Mouse (Mus musculus) intestine, embryonic 16.5 days (tissue): ENCODE data around the gene Tpra1. TPM values are rescaled to one million over a fixed set of nuclear protein-coding genes. Genes with fewer than 3 reads are reported as not detected.
A peak's percentile ranks its signal among the peaks of the same experiment; 100 is the strongest.

ENCODE experiments used
- ATAC-seq: fragments of 200-750 bp; cut with Nextera tagmentation; 2 replicates; pipeline ENCODE4 v1.8.0; 2017; ENCODE audit warnings: moderate TSS enrichment, moderate library complexity
- H3K27ac ChIP-seq: fragments of 300-500 bp; sonication (generic); 2 replicates; pipeline ENCODE4 v1.5.1; 2014; ENCODE audit warnings: mild to moderate bottlenecking, low read length
- H3K27me3 ChIP-seq: fragments of 300-500 bp; sonication (generic); replicated peaks from 2 replicates; pipeline ENCODE4 v1.6.1; 2014; ENCODE audit warnings: low read length, control low read depth, mixed read lengths; ENCODE audit not compliant: control insufficient read depth, insufficient read depth
- H3K36me3 ChIP-seq: fragments of 300-500 bp; sonication (generic); 2 replicates; pipeline ENCODE4 v1.6.1; 2014; ENCODE audit warnings: low read length, control low read depth; ENCODE audit not compliant: control insufficient read depth, insufficient read depth
- H3K4me1 ChIP-seq: fragments of 300-500 bp; sonication (generic); 2 replicates; pipeline ENCODE4 v1.6.1; 2014; ENCODE audit warnings: low read length, control low read depth, mixed read lengths; ENCODE audit not compliant: control insufficient read depth, insufficient read depth
- H3K4me2 ChIP-seq: fragments of 300-500 bp; sonication (generic); 2 replicates; pipeline ENCODE4 v1.6.1; 2014; ENCODE audit warnings: low read depth, low read length, control low read depth
- H3K4me3 ChIP-seq: fragments of 300-500 bp; sonication (generic); 2 replicates; pipeline ENCODE4 v1.5.1; 2014; ENCODE audit warnings: mild to moderate bottlenecking, low read length
- H3K9ac ChIP-seq: fragments of 300-500 bp; sonication (generic); 2 replicates; pipeline ENCODE4 v1.6.1; 2014; ENCODE audit warnings: low read depth, low read length
- H3K9me3 ChIP-seq: fragments of 300-500 bp; sonication (generic); 2 replicates; pipeline ENCODE4 v1.6.1; 2016; ENCODE audit warnings: low read length, control low read depth; ENCODE audit not compliant: control insufficient read depth
- WGBS: fragments of 180-500 bp; shearing (Covaris S2); extraction: QIAGEN DNeasy Blood & Tissue Kit; methylation state at CpG from one replicate; pipeline ENCODE4 v1.1.7; 2014; 5-methylcytosine and 5-hydroxymethylcytosine counted together
- polyA plus RNA-seq: library from polyadenylated mRNA; unstranded; fragments of >200 nt; fragmentation: Nextera tagmentation; extraction: Ambion mirVana; gene quantifications from 2 replicates; pipeline ENCODE4 v1.2.1, GENCODE M21; 2015

Tpra1 gene
- polyA plus RNA-seq, 1 experiment from 2014 or later, result 73.7 TPM

DNA sequence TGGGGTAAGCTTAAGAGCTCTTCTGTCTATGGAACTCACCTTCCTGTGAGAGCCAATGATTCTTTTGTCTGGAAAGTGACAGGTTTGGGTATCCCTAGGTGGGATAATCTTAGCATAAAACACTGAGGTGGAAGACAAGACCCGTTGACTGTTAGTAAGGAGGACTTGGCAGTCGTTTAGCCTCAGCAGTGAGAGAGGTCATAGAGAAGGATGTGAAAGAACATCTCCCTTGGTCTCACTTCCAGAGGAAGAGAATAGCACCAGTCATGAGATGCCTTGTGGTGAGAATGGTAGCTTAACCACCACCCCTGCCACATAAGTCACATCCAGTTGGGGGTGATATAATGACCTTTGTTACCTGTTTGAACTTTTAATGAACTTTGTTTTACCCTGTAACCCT is 54.7 kb downstream of the Tpra1 start:
- H3K27ac ChIP-seq, result no peak overlapping the region
- H3K36me3 ChIP-seq, result no peaks in the 10 kb centered on the region
- H3K27me3 ChIP-seq, result no peaks in the 10 kb centered on the region
- WGBS, result 84% methylated on average over 2 of the region's 2 CpGs
- no peak overlapping the region for H3K4me2 ChIP-seq
- H3K4me3 ChIP-seq, result no peak overlapping the region
- no peak overlapping the region for H3K9ac ChIP-seq
- no peaks in the 10 kb centered on the region for H3K9me3 ChIP-seq
- no peak for ATAC-seq
- peaks cover 4% of the 10 kb centered on the region; the same call in 1 of the 2 replicates for H3K4me1 ChIP-seq

DNA sequence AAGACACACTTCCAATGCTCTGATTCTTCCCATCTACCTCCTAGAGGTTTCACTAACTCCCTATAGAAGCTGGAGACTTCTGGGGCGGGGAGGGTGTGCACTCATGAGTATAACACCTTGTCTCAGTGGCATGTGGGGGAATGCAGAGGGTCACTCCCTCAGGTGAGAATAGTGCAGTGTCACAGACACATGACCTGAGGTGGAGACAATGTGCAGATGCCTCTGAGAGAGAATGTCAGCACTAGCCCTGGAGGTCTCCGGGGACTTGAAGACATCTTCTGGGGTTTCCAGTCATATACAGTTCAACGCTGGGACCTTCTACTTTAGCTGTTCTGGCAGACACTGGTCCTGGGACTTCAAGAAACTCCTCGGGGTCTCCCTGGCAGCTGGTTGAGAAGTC is 55.3 kb downstream of the Tpra1 start:
- 83% methylated on average over 4 of the region's 4 CpGs for WGBS
- H3K4me3 ChIP-seq, result no peak overlapping the region
- no peak overlapping the region for H3K27ac ChIP-seq
- no peaks in the 10 kb centered on the region for H3K27me3 ChIP-seq
- no peak overlapping the region for H3K4me2 ChIP-seq
- ATAC-seq, result no peak
- H3K9ac ChIP-seq, result no peak overlapping the region
- H3K4me1 ChIP-seq, result peaks cover 4% of the 10 kb centered on the region; the same call in 1 of the 2 replicates
- H3K9me3 ChIP-seq, result no peaks in the 10 kb centered on the region
- no peaks in the 10 kb centered on the region for H3K36me3 ChIP-seq

DNA sequence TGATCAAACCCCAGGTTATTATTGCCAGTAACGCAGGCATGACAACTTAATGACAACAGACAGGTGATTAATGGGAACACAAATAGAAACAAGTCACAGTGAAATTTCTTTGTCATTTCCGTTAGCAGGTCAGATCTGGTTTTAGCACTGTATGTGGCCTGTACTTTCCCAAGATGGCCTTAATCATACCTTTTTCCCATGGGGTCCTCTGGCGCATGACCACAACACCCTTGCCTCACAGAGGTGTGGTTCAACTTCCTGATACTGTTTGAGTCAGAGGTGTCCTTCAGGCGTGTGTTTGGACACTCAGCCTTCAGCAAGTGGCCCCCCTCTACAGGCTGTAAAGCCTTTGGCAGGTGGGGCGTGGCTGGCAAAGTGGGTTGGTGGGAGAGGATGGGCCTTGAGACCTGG is 55.8 kb downstream of the Tpra1 start:
- Histone ChIP-seq H3K27ac (no peak overlapping the region), H3K9me3 (no peaks in the 10 kb centered on the region), H3K9ac (no peak overlapping the region), H3K36me3 (no peaks in the 10 kb centered on the region), H3K4me1 (peaks cover 4% of the 10 kb centered on the region; the same call in 1 of the 2 replicates), H3K27me3 (no peaks in the 10 kb centered on the region), H3K4me2 (no peak overlapping the region), H3K4me3 (no peak overlapping the region)
- 69% methylated on average over 5 of the region's 5 CpGs for WGBS
- no peak for ATAC-seq

DNA sequence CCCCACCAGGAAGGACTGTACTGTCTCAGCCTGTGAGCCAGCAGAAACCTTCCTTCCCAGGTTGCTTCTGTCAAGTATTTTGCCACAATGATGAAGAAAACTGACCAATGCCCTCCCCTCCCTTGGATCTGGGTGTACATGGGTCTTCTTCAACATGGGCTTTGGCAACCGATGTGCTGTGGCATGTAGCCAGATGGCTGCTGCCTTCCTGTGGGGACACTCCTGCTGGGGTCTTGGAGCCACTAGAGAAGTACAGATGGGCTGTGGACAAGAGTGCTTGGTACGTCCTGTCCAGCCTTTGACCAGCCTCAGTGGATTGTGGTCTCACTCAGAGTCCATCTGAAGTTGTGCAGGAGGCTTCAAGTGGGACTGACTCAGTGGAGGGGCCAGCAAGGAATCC is 56.3 kb downstream of the Tpra1 start:
- H3K9ac ChIP-seq, result no peak overlapping the region
- no peak overlapping the region for H3K4me2 ChIP-seq
- no peak overlapping the region for H3K27ac ChIP-seq
- H3K9me3 ChIP-seq, result no peaks in the 10 kb centered on the region
- peaks cover 4% of the 10 kb centered on the region; the same call in 1 of the 2 replicates for H3K4me1 ChIP-seq
- no peak overlapping the region for H3K4me3 ChIP-seq
- 83% methylated on average over 2 of the region's 2 CpGs for WGBS
- no peak for ATAC-seq
- no peaks in the 10 kb centered on the region for H3K27me3 ChIP-seq
- H3K36me3 ChIP-seq, result no peaks in the 10 kb centered on the region

DNA sequence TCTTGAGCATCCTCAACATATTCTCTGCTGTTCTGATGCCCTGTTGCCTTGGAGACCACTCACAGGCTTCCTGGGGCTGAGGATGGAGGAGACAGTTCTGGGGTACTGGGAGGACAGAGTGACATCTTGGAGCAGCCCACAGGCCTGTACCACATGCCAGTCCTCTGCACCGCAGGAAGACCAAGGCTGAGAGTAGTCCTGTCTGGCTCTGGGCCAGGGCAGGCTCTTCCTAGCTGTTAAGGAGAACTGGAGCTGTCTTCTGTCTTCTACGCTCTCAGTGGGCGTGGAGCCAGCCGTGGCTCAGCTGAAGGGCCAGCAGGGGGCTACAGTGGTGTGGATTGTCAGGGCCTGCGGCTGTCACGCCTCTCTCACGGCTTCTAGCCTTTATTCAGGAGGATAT is 57.8 kb downstream of the Tpra1 start:
- H3K4me1 ChIP-seq, result peaks cover 4% of the 10 kb centered on the region; the same call in 1 of the 2 replicates
- WGBS, result 13% methylated on average over 7 of the region's 7 CpGs

DNA sequence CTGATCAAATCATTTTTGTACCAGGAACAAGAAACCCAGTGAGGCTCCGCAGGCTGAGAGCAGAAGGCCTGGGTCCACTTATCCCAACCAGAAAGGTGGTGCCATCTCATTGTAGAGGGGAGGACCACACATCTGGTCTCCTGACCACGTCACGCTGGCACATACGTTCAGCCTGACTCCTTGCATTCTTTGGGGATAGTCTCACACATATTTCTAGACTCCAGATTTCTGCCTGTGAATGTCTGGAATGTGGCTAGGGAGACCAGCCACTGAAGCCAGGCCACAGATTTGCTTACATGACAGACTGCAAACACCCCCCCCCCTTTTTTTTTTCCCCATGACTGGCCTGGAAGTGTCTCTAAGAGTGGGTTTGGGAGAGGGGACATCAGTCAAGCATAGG is 58.9 kb downstream of the Tpra1 start:
- Histone ChIP-seq H3K36me3 (no peaks in the 10 kb centered on the region), H3K27ac (no peak overlapping the region), H3K27me3 (no peaks in the 10 kb centered on the region), H3K4me1 (peaks cover 4% of the 10 kb centered on the region; the same call in 1 of the 2 replicates), H3K9ac (no peak overlapping the region), H3K9me3 (no peaks in the 10 kb centered on the region), H3K4me2 (no peak overlapping the region), H3K4me3 (no peak overlapping the region)
- 69% methylated on average over 4 of the region's 4 CpGs for WGBS
- ATAC-seq, result no peak

More for the DNA sequence above, 57.8 kb downstream of the Tpra1 start:
- H3K9ac ChIP-seq, result no peak overlapping the region
- no peaks in the 10 kb centered on the region for H3K36me3 ChIP-seq
- no peaks in the 10 kb centered on the region for H3K27me3 ChIP-seq
- no peak overlapping the region for H3K4me2 ChIP-seq
- H3K4me3 ChIP-seq, result no peak overlapping the region
- ATAC-seq, result peak; percentile 76
- H3K27ac ChIP-seq, result no peak overlapping the region
- H3K9me3 ChIP-seq, result no peaks in the 10 kb centered on the region

Other genes starting within 250 kb of the Tpra1 start
- gene Mgll, start 177.8 kb upstream of the Tpra1 start, polyA plus RNA-seq, result 73.3 and 82.8 TPM in 2 replicates
- gene Abtb1, start 60.3 kb upstream of the Tpra1 start, polyA plus RNA-seq, result 26.6 and 29.2 TPM in 2 replicates
- gene Podxl2, start 27.2 kb upstream of the Tpra1 start, polyA plus RNA-seq, result 32.0 and 35.6 TPM in 2 replicates
- 90.1 and 101 TPM in 2 replicates for gene Mcm2, start 3.5 kb upstream of the Tpra1 start, polyA plus RNA-seq